Mouse (Mus musculus): ENCODE results near the gene Cyb5r3. TPM values are rescaled to one million over a fixed set of nuclear protein-coding genes. Genes with fewer than 3 reads are reported as not detected.
A peak's percentile ranks its signal among the peaks of the same experiment; 100 is the strongest.

Cyb5r3 gene
- total RNA-seq (2015; ENCODE audit: low replicate concordance) (71.7 and 84.2 TPM in 2 replicates), total RNA-seq (2017; ENCODE audit: low replicate concordance) (40.7 and 52.0 TPM in 2 replicates)

DNA sequence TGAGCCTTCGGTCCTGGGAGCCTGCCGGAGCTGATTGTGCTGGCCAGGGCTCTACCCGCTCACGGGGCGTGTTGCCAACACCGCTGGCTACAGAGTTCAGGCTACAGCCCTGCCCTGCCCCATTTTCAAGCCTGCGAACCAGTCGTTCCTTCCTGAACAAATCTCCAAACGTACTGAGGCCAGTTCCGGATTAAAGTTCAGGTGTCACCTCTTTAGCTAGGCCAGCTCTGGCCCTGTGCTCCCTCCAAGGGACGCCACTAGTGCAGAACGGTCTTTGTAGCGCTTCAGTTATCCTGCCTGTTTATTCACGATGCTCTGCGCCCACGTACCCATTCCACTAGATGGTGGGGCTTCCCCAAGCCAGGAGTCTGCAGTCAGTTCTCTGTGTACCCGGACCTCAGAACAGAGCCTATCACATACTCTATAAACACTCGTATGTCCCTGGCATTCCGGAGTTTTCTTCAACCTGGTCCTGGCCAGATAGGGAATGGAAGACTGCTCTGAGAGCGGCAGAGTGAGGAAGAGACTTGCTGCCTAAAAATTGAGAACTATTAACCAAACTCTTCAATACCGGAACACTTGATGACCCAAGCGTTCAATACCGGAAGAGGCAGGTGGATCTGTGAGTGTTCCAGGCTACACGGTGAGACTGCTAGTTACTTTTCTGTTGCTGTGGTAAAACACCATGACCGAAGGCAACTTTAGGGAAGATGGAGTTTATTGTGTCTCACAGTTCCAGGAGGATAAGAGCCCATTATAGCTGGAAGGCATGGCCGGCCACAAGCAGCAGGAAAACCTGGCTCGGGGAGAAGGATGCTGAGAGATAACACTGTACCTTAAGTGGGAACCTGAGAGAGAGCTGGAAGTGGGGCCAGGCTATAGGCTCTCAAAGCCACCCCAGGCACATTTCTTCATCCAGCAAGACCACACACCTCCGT is at the start of gene Cyb5r3:
Cyb5r3 (minus strand) TSS at position 101 of the 938 bp plus-strand sequence.
- ATAC-seq (replicated peaks; ENCODE audit: low FRiP score, poor library complexity, severe bottlenecking), result peak; percentile 47

DNA sequence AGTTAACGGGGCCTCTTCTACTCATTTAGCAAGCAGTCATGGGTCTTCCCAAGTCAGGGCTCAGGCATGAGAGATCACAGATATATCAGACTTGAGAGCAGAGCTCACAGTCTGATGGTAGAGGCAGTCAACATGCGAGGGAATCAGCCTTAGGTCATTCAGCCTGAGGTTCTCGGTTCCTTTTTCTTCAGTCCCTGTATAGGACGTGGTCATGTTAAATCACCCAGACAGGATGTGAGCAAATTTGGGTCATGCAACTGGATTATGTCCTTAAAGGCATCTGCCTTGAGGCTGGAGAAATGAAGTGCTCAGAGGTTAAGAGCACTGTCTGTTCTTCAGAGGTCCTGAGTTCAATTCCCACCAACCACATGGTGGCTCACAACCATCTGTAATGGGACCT is 49.3 kb upstream of the Cyb5r3 start:
- no peak for ATAC-seq (replicated peaks; ENCODE audit: low FRiP score, poor library complexity, severe bottlenecking)

DNA sequence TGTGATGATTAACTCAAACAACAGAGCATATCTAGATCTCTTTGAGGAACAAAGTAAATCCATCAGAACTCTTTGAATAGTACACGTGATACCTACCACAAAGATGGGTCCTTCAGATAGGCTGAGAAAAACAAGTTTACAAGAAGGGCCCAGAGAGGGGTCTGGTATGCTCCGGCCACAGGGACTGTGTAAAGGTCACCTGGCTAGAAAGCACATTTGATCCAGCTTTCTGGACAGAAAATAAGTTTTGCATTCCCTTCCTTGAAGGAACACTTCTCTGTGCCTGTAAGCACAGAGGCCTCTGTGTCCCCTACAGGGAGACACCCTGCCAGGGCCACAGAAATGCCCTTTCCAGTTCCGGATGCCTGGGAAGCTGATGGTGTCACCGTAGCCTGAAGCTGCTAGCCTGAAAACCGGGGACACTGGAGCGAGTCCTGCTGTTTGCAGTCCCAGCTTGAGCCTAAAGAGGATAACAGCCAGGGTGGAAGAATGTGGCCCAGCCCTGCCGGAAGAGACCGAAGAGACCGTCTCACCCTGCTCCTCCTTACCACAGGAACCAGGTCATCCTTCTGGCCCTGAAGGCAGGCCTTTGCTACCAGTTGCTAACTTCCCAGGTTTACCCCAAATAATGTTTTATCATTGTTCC is 48.1 kb upstream of the Cyb5r3 start:
- ATAC-seq (replicated peaks; ENCODE audit: low FRiP score, poor library complexity, severe bottlenecking), result no peak

DNA sequence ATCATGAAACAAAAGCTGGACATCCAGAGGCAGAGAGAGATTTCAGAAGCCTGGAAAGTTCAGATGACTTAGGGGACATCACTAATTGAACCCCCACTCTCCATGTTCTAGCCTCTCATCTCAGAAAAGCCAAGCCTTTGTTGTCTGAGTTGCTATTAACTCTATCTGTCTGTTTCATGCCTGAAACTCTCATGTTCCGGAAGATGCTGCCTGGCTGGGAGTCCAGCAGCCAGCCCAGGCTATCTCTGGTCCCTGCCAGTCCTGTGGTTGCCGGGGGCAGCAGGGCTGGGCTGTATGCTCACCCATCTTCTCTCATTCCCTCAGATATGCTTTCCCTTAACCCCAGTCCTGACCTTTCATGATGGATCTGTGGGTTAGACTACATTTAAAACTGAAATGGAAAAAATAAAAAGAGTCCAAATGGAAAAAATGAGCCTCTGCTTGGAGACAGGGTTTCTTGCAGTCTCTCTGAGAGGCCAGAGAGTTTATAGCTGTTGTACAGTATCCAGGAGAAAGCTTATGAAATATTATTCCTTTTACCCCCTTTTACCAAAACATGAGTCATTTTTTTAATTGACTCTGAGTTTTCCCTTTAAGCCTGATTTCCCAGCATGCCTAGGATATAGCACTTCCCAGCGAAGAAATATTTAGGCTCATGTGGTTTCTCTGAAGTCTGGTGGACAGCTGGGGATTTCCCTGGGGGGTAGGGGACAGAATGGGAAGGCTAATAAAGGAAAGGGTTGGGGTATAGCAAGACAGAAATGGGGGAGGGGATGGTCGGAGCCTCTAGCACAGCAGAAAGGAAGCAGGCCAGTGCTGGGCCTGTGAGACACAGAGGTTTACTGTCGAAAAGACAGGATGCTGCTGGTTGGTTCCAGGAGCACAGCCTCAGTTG is 43.2 kb upstream of the Cyb5r3 start:
- no peak for ATAC-seq (replicated peaks; ENCODE audit: low FRiP score, poor library complexity, severe bottlenecking)

DNA sequence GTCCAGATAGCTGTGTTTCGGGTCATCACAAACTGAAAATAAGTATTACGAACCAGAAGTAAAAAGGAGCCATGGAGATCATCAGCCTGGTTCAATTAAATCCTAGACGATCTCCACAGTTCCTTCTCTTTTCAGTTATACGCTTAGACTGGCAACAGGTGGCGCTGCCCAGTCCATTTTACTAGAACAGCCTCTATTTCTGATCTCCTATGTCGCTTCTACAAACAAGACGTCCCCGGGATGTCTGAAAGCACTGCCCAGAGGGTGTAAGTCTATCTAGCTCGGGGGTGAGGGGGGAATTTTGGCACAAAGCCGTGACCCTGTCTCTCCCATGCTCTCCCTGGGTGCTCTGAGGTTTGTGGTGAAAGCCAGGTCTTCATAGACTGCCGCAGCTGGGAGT is 37.8 kb upstream of the Cyb5r3 start:
- no peak for ATAC-seq (replicated peaks; ENCODE audit: low FRiP score, poor library complexity, severe bottlenecking)

DNA sequence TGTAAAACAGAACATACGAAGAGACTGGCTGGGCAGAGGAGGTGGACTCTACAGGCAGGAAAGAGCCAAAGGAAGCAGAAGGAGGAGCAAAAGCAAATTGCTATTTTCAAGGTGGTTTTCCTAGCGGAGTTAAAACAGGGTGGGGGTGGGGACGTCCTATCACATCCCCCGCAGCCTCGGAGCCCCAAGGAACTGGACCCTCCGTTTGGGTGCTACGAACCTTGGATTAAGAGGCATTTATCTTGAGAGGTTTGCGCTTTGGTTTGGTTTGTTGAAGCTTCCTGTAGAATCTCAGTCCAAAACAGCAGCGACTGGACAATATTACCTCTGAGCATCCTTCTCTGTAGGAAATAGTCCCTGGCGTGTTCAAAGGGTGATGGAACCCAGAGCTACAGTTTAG is 37.3 kb upstream of the Cyb5r3 start:
- no peak for ATAC-seq (replicated peaks; ENCODE audit: low FRiP score, poor library complexity, severe bottlenecking)

DNA sequence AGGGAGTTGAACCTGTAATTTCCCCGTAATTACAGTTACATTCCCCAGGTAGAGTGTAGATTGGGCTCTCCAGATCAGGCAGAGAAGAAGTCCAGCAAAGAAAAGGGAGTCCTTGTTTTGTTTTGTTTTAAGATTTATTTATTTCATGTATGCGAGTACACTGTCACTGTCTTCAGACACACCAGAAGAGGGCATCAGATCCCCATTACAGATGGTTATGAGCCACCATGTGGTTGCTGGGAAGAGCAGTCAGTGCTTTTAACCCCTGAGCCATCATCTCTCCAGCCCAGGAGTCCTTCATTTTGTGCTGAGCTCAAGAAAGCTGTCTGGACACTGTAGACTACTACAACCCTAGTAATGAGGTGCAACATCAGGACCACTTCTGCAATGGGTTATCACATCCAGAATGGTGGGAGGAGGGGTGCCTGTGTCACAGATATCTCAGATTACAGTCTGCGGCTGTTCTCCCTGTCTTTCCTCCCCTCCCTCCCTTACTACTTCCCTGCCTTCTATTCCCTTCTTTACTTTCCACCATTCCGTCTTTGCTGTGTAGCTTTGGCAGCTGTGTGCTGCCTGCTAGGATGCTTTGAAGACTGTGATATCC is 36.8 kb upstream of the Cyb5r3 start:
- no peak for ATAC-seq (replicated peaks; ENCODE audit: low FRiP score, poor library complexity, severe bottlenecking)

DNA sequence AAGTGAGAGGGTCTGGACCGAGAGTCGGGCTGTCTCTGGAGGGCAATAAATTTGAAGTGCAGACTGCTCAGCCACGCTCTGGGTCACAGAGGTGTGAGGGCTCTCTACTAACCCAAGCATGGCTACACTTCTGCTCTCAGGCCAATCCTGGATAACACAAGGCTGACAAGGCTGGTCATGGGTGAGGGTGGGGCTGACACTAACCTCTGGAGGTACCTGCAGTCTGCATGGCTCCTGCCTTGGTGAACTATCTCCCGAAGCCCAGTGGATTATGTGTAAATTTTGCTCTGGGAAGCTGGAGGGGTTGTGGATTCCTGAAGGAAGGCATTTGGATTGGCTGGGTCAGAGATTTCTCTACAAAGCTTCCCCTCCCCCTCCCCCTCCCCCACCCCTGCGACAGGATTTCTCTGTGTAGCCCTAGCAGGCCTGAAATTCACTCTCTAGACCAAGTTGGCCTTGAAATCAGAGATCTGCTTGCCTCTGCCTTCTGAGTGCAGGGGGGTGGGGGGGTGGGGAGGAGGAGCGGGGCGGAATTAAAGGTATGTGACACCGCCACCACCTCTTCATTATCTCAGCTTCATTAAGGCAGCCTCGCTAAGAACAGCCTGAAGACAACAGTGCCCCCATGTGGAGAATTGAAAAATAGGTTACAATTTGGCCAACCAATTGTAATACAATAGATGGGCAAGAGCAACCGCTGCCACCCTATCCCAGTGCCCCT is 32.5 kb upstream of the Cyb5r3 start:
- peak; percentile 83 for ATAC-seq (replicated peaks; ENCODE audit: low FRiP score, poor library complexity, severe bottlenecking)

DNA sequence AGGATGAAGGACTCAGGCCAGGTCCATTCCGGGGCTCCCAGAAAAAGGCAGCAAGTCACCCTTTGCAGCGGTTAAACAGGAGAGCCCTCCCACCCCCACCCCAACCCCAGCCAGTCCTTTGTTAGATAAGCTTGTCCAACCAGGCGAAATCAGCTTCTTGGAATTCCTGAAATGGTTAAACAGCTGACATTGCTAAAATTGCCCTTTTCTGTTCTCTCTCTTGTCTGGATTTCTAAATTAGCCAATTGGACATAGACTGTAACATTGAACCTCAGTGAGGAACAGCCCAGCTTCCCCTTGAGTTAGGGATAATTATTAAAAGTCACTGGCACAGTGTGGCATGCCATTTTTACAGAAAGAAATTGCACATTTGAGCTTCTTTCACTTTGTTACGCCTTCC is 30.0 kb upstream of the Cyb5r3 start:
- ATAC-seq (replicated peaks; ENCODE audit: low FRiP score, poor library complexity, severe bottlenecking), result no peak

DNA sequence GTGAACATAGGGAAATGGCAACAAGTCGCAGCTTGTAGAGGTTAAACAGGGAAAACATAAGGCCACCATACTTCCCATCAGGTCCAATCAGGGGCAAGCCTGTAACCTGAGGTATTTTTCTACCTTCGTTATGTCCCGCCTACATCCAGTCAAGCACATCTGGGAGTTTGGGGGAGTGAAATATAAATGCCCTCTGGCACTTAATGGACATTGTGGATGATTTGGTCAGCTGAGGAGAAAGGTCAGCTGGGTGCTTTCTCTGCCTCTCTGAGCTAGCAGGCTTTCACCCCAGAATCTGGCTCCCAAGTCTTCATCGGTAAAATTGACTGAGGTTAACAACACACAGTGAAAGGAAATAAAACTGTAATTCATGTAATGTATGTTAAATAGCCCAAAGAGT is 21.0 kb upstream of the Cyb5r3 start:
- ATAC-seq (replicated peaks; ENCODE audit: low FRiP score, poor library complexity, severe bottlenecking), result no peak

DNA sequence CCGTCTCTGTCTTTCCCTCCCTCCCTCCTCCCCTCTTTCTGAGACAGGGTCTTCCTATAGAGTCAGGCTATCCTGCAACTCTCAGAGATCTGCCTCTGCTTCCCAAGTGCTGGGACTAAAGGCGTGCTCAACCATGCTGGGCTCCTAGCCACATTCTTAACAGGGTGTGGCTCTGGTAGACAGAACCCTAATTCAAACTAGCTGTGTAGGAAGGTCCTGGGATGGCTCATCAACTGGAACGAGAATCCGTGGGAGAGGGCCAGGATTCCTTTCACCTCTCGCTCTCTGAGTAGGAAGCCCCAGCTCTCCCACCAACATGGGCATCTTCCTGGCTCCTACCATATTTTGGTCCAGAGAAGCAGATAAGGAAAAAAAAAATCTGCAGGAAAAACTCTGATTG is 10.0 kb upstream of the Cyb5r3 start:
- no peak for ATAC-seq (replicated peaks; ENCODE audit: low FRiP score, poor library complexity, severe bottlenecking)

DNA sequence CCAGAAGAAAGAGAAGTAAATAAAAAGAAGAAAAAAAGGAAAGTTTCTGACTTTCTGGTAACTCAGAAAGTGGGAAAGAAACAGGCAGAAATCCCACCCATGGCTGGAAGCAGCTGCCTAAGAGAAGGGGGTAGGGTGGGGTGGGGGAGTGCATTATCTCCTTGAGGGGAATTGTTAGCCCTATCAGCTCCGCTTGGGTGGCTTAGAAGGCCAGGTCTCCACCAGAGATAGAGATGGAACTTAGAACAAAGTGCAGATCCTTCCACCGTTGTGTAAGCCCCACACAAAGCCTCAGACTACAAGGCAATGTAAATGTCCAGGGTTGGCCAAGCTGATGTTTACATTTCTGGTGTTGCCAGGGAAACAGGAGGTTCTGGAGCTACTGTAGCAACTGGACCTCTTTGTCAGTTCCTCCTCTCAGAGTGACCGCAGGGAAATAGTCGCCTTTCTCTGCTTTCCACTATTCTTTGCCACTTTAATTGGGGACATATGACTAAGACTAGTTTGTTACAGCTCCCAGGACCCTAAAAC is 9.5 kb upstream of the Cyb5r3 start:
- ATAC-seq (replicated peaks; ENCODE audit: low FRiP score, poor library complexity, severe bottlenecking), result no peak

DNA sequence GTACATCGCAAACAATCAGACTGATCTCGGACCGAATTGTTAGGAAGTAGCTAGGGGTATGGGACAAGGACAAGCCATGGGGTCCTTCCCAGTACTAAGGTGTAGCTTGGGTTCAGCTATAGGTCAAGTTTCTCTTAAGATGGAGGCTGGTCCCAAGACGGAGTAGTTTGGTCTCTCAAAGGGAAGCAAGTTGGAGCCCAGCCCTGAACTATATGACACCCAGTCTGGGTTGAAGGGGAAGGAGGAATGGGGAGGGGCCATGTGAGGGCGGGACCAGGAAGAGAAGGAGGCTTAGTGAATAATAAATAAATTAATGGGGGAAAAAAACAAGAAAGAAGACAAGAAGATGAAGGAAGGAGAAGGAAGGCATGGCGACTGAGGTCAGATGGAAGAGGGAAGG is 7.6 kb upstream of the Cyb5r3 start:
- no peak for ATAC-seq (replicated peaks; ENCODE audit: low FRiP score, poor library complexity, severe bottlenecking)

DNA sequence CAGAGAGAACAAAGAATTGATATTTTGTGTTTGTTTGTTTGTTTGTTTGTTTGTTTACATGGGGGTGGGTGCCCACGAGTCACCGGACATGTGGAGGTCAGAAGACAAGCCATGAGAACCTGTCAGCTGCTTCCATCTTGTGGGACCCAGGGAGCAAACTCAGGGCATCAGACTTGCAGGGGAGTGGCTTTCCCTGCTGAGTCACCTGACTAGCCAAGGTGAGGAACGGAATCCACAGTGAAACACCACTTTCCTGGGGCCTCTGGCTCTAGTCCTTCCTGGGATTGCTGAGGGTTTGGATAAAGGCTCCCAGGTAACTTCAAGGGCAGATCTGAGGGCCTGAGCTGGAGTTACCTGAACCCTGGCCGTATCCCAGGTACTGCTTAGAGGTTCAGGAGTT is 4.3 kb upstream of the Cyb5r3 start:
- ATAC-seq (replicated peaks; ENCODE audit: low FRiP score, poor library complexity, severe bottlenecking), result no peak

DNA sequence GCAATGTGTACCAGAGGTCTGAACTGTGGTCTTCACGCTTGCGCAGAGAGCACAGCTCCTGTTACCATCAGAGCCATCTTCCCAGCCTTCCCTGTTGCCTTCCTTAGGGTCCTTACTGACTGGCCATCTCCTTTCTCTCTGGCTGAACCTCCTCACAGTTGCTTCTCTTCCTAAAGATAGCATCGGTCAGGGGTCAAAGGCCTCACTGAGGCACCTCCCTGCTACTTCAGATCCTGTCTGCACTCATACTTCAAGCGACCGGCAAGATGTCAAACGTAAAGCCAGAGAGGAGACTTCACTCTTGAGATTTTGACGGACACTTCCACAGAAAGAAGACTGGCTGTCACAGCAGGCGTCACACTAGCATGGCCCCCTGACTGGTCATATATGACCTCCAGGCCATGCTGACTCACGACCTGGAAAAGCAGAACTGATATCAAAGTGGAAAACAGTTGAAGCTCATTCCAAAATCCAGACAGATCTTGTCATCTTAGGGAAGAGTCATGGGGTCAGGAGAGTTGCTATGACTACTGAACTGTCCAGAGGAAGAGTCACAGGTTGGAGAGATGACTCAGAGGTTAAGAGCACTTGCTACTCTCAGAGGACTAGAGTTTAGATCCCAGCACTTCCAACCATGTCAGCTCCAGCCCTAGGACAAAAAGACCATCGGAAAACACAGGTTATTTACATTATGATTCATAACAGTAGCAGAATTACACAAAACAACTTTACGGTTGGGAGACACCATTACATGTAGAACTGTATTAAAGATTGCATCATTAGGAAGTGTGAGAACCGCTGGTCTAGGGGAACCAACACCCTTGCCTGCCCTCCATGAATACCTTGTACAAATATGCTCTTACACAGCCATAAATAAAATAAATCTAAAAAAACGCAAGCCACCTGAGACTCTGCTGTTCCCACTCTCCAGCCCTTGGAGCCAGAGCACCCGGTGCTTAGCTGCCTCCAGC is 1.8 kb upstream of the Cyb5r3 start:
- no peak for ATAC-seq (replicated peaks; ENCODE audit: low FRiP score, poor library complexity, severe bottlenecking)

DNA sequence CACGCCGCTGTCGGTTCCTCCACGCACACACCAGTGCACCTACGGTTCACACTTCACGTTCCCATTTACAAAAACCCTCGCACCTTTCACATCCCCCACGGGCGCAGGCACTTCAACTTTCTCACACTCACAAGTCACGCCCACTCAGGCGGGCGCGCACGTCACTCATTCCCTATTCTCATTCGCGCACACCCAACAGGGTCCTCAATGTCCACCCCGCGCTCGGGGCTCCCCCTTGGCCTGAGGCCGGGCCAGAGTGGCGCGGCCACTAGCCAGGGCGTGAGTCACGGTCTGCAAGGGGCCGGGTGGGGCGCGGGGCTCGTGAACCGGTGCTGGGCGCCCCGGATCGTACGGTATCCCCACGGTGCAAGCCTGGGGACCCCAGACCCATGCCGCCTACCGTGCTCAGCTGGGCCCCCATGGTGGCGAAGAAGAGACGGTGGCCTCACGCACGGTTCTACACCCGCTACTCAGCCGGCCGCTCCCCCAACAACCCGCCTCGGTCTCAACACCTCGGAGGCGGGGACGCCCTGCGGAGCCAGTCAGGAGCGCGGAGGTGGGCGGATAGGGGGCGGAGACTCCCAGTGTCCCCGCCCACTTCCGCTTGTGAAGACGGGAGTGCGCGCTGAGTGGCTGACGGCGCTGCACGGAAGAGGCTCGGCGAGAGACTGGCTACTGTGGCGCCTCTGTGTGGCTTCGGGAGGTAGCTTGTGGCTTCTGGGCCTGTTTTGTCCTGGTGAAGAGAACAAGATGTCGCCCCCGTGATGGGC is 495 bp downstream of the Cyb5r3 start:
- peak; percentile 80 for ATAC-seq (replicated peaks; ENCODE audit: low FRiP score, poor library complexity, severe bottlenecking)
